Mouse (Mus musculus): ENCODE measurements around the gene Pafah1b3.

Gene Pafah1b3

GRCm38 (mm10) chr7:25279861-25280791 lies 17.7 kb downstream of the Pafah1b3 start:
- peak; percentile 84 for DNase-seq

- DNase-seq, result peak; percentile 95
Measured at GRCm38 (mm10) chr7:25279076-25279860, 18.5 kb downstream of the Pafah1b3 start.

GRCm38 (mm10) chr7:25278341-25279075 lies 19.3 kb downstream of the Pafah1b3 start:
- peak; percentile 94 for DNase-seq

- DNase-seq, result no peak
Measured at GRCm38 (mm10) chr7:25277998-25278340, 19.8 kb downstream of the Pafah1b3 start.

GRCm38 (mm10) chr7:25277405-25277804 lies 20.4 kb downstream of the Pafah1b3 start:
- DNase-seq, result peak; percentile 65

- peak; percentile 52 for DNase-seq
Measured at GRCm38 (mm10) chr7:25275555-25276298, 22.1 kb downstream of the Pafah1b3 start.

GRCm38 (mm10) chr7:25274996-25275395 lies 22.8 kb downstream of the Pafah1b3 start:
- peak; percentile 32 for DNase-seq

- DNase-seq, result no peak
Measured at GRCm38 (mm10) chr7:25274571-25274970, 23.2 kb downstream of the Pafah1b3 start.

GRCm38 (mm10) chr7:25273259-25274241 lies 24.2 kb downstream of the Pafah1b3 start:
- peak; percentile 48 for DNase-seq

GRCm38 (mm10) chr7:25272445-25273258 lies 25.1 kb downstream of the Pafah1b3 start:
- DNase-seq, result peak; percentile 62

- peak; percentile 67 for DNase-seq
Measured at GRCm38 (mm10) chr7:25271651-25272444, 25.9 kb downstream of the Pafah1b3 start.

- peak; percentile 61 for DNase-seq
Measured at GRCm38 (mm10) chr7:25270652-25271633, 26.8 kb downstream of the Pafah1b3 start.

- peak; percentile 69 for DNase-seq
Measured at GRCm38 (mm10) chr7:25269545-25270271, 28.1 kb downstream of the Pafah1b3 start.

GRCm38 (mm10) chr7:25269029-25269428 lies 28.8 kb downstream of the Pafah1b3 start:
- peak; percentile 67 for DNase-seq

- no peak for DNase-seq
Measured at GRCm38 (mm10) chr7:25268588-25268987, 29.2 kb downstream of the Pafah1b3 start.

GRCm38 (mm10) chr7:25267751-25268463 lies 29.9 kb downstream of the Pafah1b3 start:
- peak; percentile 100 for DNase-seq

All from cerebellum, adult 9-11 months (tissue).